Mouse (Mus musculus) ES-Bruce4 (cell line): ENCODE results near the gene Dlst. TPM values are rescaled to one million over a fixed set of nuclear protein-coding genes. Genes with fewer than 3 reads are reported as not detected.

ENCODE experiments used
- H3K27ac ChIP-seq: 2 replicates; pipeline ENCODE4 v1.5.1; 2012; ENCODE audit warnings: low read length, inconsistent platforms; ENCODE audit not compliant: insufficient read depth
- H3K27me3 ChIP-seq: 2 replicates; pipeline ENCODE4 v1.6.1; 2012; ENCODE audit warnings: mild to moderate bottlenecking, low read length, inconsistent platforms; ENCODE audit not compliant: control insufficient read depth, poor library complexity, insufficient read depth, severe bottlenecking
- H3K36me3 ChIP-seq: 2 replicates; pipeline ENCODE4 v1.6.1; 2012; ENCODE audit warnings: inconsistent platforms, mild to moderate bottlenecking, low read length, moderate library complexity; ENCODE audit not compliant: control insufficient read depth, poor library complexity, insufficient read depth, severe bottlenecking
- H3K4me1 ChIP-seq: one replicate; pipeline ENCODE4 v1.8.1; 2011; ENCODE audit warnings: low read length; ENCODE audit not compliant: control insufficient read depth, insufficient read depth
- H3K4me3 ChIP-seq: 2 replicates; pipeline ENCODE4 v1.5.1; 2011; ENCODE audit warnings: low read depth, mild to moderate bottlenecking, low read length
- H3K9ac ChIP-seq: 2 replicates; pipeline ENCODE4 v1.6.1; 2012; ENCODE audit warnings: low read depth, mild to moderate bottlenecking, inconsistent platforms; ENCODE audit not compliant: poor library complexity, severe bottlenecking
- H3K9me3 ChIP-seq: replicated peaks from 2 replicates; pipeline ENCODE4 v1.6.1; 2012; ENCODE audit warnings: mild to moderate bottlenecking, low read length, inconsistent platforms; ENCODE audit not compliant: control insufficient read depth, poor library complexity, insufficient read depth, severe bottlenecking
- CTCF ChIP-seq: IDR thresholded peaks from one replicate; pipeline ENCODE4 v1.8.1; 2011; ENCODE audit warnings: low read depth, low read length
- EP300 ChIP-seq: IDR thresholded peaks from 2 replicates; pipeline ENCODE4 v1.6.1; 2011; ENCODE audit warnings: low read depth, low read length; ENCODE audit not compliant: insufficient read depth
- POLR2A ChIP-seq: IDR thresholded peaks from one replicate; pipeline ENCODE4 v1.8.1; 2011; ENCODE audit warnings: low read length; ENCODE audit not compliant: insufficient read depth
- polyA plus RNA-seq: library from polyadenylated mRNA; stranded (reverse); fragments of >200 nt; gene quantifications from 2 replicates; pipeline ENCODE4 v1.2.4, GENCODE M21; 2011; ENCODE audit warnings: low read depth; ENCODE audit not compliant: missing spikeins, insufficient read depth, insufficient read length

Gene Dlst
- polyA plus RNA-seq, 1 experiment = 139 TPM

DNA sequence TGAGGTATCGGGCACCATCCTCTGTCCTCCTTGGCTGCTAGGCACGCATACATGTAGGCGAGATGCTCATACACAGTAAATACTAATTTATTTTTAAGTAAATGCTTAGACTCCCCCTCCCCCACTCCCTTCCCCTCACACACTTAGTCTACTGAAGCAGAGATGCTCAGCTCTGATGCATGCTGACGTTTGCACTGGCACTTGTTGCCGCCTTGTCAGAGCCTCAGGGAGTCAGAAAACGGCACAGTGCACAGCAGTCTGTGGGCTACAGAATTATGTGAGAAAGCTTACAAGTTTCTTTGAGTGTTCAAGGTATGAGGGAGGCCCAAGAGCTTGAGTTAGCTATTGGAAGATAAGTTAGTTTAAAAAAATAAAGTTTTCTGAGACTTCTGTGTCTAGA lies 20.7 kb downstream of the Dlst start:
- H3K27me3 ChIP-seq = no peaks in the 10 kb centered on the region
- H3K9me3 ChIP-seq = peaks cover 21% of the 10 kb centered on the region
- no peak overlapping the region for H3K4me3 ChIP-seq
- no peak overlapping the region for H3K27ac ChIP-seq
- no peak for TF ChIP-seq POLR2A
- no peak for TF ChIP-seq CTCF
- TF ChIP-seq EP300 = no peak
- H3K4me1 ChIP-seq = no peaks in the 10 kb centered on the region
- no peak overlapping the region for H3K9ac ChIP-seq
- H3K36me3 ChIP-seq = peaks cover 54% of the 10 kb centered on the region

DNA sequence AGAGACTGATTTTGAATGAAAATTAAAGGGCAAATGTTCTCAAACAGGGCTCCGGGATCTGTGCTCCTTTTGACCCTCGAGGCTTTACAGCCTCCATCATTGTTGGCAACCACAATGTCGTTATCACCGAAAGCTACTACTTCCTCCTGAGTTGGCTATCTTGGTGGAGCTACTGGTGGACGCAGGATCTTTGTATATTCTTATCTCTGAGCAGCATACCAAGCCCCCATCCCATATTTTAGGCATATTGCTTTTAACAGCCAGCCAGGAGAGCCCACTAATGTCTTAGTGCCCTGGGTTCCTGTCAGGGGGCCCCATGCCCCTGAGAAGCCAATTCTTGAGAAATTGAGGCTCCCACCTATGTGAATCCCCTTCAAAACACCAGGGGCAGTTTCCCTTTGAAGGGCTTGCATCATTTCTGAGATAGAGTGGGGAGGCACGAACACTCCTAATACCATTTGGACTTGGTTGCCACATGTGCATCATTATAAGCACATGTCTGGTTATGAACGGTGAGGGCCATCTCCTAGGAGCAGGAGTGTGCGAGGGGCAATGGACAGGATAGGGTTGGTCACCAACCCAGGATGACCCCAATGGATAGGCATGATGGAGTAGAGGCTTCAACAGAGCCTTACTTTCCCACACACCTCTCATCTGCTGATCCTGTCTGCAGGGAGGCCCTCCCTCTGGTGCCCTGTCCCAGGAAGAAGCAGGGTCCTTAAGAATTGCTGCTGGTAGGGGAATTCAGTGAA lies 23.6 kb downstream of the Dlst start:
- Histone ChIP-seq H3K9ac (no peak overlapping the region), H3K27ac (no peak overlapping the region), H3K9me3 (peaks cover 21% of the 10 kb centered on the region), H3K36me3 (peaks cover 39% of the 10 kb centered on the region), H3K27me3 (no peaks in the 10 kb centered on the region), H3K4me1 (no peaks in the 10 kb centered on the region), H3K4me3 (no peak overlapping the region)
- no peak for TF ChIP-seq CTCF
- no peak for TF ChIP-seq EP300
- TF ChIP-seq POLR2A = no peak

DNA sequence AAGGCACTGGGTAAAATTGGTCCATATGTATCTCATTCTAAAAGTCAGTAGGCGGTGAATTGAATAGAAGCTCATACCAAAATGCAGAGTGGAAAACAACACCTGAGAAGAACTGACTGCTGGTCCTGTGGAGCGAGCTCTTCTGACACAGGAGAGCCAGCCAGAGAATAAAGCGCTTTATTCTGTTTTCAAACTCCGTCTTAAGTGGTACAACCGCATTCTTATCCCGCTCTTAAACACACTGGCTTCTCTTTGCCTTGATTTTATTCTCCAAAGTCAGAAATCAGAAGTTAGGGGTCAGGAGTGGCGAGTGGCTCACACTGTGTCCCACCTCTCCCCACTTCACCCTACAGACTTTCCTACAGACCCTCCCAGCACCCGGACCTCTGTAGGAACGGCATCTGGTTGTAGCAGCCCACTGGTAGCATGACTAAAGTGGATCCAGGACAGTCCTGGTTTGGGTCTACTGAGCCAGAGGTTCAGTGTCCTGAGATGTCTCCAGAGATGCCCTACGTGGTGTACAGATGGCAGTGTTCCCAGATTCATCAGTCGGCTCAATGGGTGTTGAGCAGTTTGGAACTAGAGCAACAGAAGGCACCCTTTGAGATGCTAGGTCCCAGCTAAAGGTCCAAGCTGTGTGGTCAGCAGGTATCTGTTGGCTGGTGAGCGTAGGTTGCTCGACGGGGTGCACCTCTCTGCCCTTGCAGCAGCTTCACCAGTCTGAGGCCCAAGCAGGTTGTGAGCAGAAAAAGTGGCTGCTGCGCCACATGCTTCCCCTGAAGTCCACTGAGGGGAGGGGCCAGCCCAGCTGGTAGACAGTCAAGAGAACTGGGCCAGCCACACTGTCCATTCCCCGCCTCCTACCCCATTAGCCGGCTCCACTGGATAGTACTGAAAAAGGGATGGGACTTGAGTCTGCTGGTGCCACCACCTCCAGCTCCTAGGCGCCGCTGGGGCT lies 25.2 kb downstream of the Dlst start:
- H3K9ac ChIP-seq = no peak overlapping the region
- peaks cover 23% of the 10 kb centered on the region for H3K36me3 ChIP-seq
- H3K27me3 ChIP-seq = no peaks in the 10 kb centered on the region
- no peak overlapping the region for H3K4me3 ChIP-seq
- no peak for TF ChIP-seq POLR2A
- TF ChIP-seq CTCF = no peak
- no peak for TF ChIP-seq EP300
- H3K4me1 ChIP-seq = peaks cover 3% of the 10 kb centered on the region
- peaks cover 7% of the 10 kb centered on the region for H3K9me3 ChIP-seq
- H3K27ac ChIP-seq = no peak overlapping the region

DNA sequence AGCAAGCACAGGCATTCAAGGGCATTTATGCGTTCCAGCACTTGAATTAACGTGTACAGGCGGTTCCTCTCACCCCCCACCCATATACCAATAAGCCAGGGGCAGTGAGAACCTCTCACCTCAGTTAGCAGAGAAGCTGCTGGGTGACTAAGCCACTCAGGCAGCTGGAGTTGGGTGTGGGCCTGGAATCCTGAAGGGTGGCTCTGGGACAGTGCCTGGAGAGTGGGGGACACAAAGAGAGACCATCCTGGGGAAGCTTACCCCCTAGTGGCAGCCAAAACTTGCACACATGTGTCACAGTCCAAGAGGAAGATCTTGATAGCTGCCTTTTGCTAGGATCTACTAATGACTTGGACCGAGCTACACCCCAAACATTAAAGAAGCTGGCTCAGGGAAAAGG lies 26.0 kb downstream of the Dlst start:
- TF ChIP-seq CTCF (no peak), EP300 (no peak), POLR2A (no peak)
- Histone ChIP-seq H3K4me3 (no peak overlapping the region), H3K9ac (no peak overlapping the region), H3K27ac (no peak overlapping the region), H3K36me3 (peaks cover 15% of the 10 kb centered on the region), H3K27me3 (no peaks in the 10 kb centered on the region), H3K4me1 (peaks cover 7% of the 10 kb centered on the region), H3K9me3 (peaks cover 2% of the 10 kb centered on the region; the same call in 1 of the 2 replicates)

DNA sequence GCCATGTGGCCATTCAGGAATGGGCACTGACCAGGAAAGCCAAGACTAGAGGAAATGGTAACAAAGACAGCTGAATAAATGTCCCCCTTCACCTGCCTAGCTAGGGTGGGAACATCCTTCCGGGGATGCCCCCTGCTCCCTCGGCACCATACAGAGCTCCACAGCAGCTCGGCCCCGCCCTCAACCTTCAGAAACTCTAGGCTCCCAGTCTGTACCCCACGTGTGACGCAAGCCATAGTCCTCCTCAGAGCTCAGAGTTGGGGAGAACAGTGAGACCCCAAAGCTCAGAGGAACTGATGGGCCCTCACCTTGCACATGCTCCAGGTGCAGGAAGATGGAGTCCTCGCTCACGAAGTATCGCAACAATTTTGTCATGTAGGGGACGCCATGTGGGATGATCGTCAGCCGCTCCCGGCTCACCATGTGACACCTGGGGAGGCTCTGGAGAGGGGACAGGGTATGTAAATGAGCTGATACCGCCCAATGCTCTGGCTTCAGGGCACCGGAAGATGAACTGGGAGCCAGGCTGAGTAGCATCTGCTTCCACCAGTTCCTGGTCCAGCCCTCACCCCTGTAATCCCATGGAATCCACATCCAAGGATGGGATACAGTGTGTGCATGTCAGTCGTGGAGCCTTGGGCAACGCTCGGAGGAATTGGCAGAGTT lies 29.5 kb downstream of the Dlst start:
- Histone ChIP-seq H3K27me3 (no peaks in the 10 kb centered on the region), H3K9ac (no peak overlapping the region), H3K36me3 (no peaks in the 10 kb centered on the region), H3K27ac (no peak overlapping the region), H3K4me3 (peak overlapping the region; percentile 35), H3K9me3 (no peaks in the 10 kb centered on the region), H3K4me1 (peaks cover 10% of the 10 kb centered on the region)
- no peak for TF ChIP-seq EP300
- no peak for TF ChIP-seq CTCF
- no peak for TF ChIP-seq POLR2A
